ENCODE assay signal across 8 mouse cellular contexts in genomic region chr19:5689565-5690342, GRCm38 (mm10). TPM values are rescaled to one million over a fixed set of nuclear protein-coding genes. Genes with fewer than 3 reads are reported as not detected.
DNase-seq lines count a peak whose midpoint lies in the region; ATAC-seq lines count a peak whose summit lies in the region.

No protein-coding gene starts in this region.

- H3K4me3 ChIP-seq in hindbrain, embryonic 15.5 days = peak overlapping the region; percentile 83

- peak overlapping the region; percentile 99 for H3K4me2 ChIP-seq in hindbrain, embryonic 15.5 days

- 12% methylated on average over 42 of the region's 42 CpGs for WGBS in hindbrain, embryonic 15.5 days

- peak; percentile 82 for DNase-seq in ZHBTc4 (ENCODE audit: low read depth, low spot score)
- DNase-seq in gastrocnemius, adult 18-20 months (ENCODE audit: low spot score) = peak; percentile 89
- peak; percentile 68 to 74 for DNase-seq in layer of hippocampus, postnatal 36 days
- peak; percentile 96 for DNase-seq in lung, postnatal 36 days
- DNase-seq in retina, embryonic 14.5 days (ENCODE audit: low spot score) = peak; percentile 71
- peak; percentile 89 to 95 for DNase-seq in thymus, postnatal 36 days

- peak overlapping the region; percentile 62 for H3K9ac ChIP-seq in hindbrain, embryonic 15.5 days

- no peaks in the 10 kb centered on the region for H3K27me3 ChIP-seq in hindbrain, embryonic 15.5 days

- H3K9me3 ChIP-seq in hindbrain, embryonic 15.5 days = no peaks in the 10 kb centered on the region

- H3K27ac ChIP-seq in hindbrain, embryonic 15.5 days (replicated peaks) = peak overlapping the region; percentile 88

- peak; percentile 60 for ATAC-seq in common myeloid progenitor, adult 5-6 weeks (replicated peaks; ENCODE audit: low read depth, poor library complexity, severe bottlenecking)
- ATAC-seq in hindbrain, embryonic 15.5 days (ENCODE audit: low FRiP score, low read depth) = no peak

- H3K36me3 ChIP-seq in hindbrain, embryonic 15.5 days = peaks cover 30% of the 10 kb centered on the region

- H3K4me1 ChIP-seq in hindbrain, embryonic 15.5 days (replicated peaks) = peaks cover 59% of the 10 kb centered on the region

RNA-seq across cellular contexts. Expression of gene Pcnx3, which starts 1.0 kb away (rescaled TPM):
- total RNA-seq in common myeloid progenitor, adult 5-6 weeks (2017) = 18.0 and 19.8 TPM in 2 replicates
- total RNA-seq in gastrocnemius, adult 18-20 months (2021) = 10 to 100 TPM; 12.5 to 13.8 TPM
- 23.9 and 26.7 TPM in 2 replicates for polyA plus RNA-seq in hindbrain, embryonic 15.5 days (2015; fragmentation: Nextera tagmentation; extraction: Ambion mirVana)
- 10 to 100 TPM; 61.9 to 68.5 TPM for total RNA-seq in layer of hippocampus, postnatal 36 days (2021)

RNA-seq across cellular contexts. Expression of gene Map3k11, which starts 1.2 kb away (rescaled TPM):
- 18.8 and 21.6 TPM in 2 replicates for total RNA-seq in common myeloid progenitor, adult 5-6 weeks (2017)
- total RNA-seq in gastrocnemius, adult 18-20 months (2021) = 1 to 10 TPM; 8.6 to 9.4 TPM
- polyA plus RNA-seq in hindbrain, embryonic 15.5 days (2015; fragmentation: Nextera tagmentation; extraction: Ambion mirVana) = 12.3 and 13.4 TPM in 2 replicates
- 10 to 100 TPM; 17.8 to 18.6 TPM for total RNA-seq in layer of hippocampus, postnatal 36 days (2021)

RNA-seq across cellular contexts. Expression of gene Kcnk7, which starts 14.4 kb away (rescaled TPM):
- total RNA-seq in common myeloid progenitor, adult 5-6 weeks (2017) = not detected in 2 replicates
- total RNA-seq in gastrocnemius, adult 18-20 months (2021) = not detected
- polyA plus RNA-seq in hindbrain, embryonic 15.5 days (2015; fragmentation: Nextera tagmentation; extraction: Ambion mirVana) = 0.14 and 0.30 TPM in 2 replicates
- not detected for total RNA-seq in layer of hippocampus, postnatal 36 days (2021)

RNA-seq across cellular contexts. Expression of gene Sipa1, which starts 26.2 kb away (rescaled TPM):
- 23.0 and 113 TPM in 2 replicates for total RNA-seq in common myeloid progenitor, adult 5-6 weeks (2017)
- total RNA-seq in gastrocnemius, adult 18-20 months (2021) = 1 to 10 TPM; 5.6 to 8.2 TPM
- polyA plus RNA-seq in hindbrain, embryonic 15.5 days (2015; fragmentation: Nextera tagmentation; extraction: Ambion mirVana) = 17.1 and 20.1 TPM in 2 replicates
- total RNA-seq in layer of hippocampus, postnatal 36 days (2021) = 10 to 100 TPM; 16.6 to 18.0 TPM

RNA-seq across cellular contexts. Expression of gene Ehbp1l1, which starts 36.4 kb away (rescaled TPM):
- total RNA-seq in common myeloid progenitor, adult 5-6 weeks (2017) = 29.8 and 31.7 TPM in 2 replicates
- 100 to 1,000 TPM; 210 to 241 TPM for total RNA-seq in gastrocnemius, adult 18-20 months (2021)
- polyA plus RNA-seq in hindbrain, embryonic 15.5 days (2015; fragmentation: Nextera tagmentation; extraction: Ambion mirVana) = 15.5 and 19.7 TPM in 2 replicates
- 10 to 100 TPM; 13.7 to 14.2 TPM for total RNA-seq in layer of hippocampus, postnatal 36 days (2021)
